Mouse (Mus musculus): Measurements from ENCODE around the gene Vmn2r84. TPM values are rescaled to one million over a fixed set of nuclear protein-coding genes. Genes with fewer than 3 reads are reported as not detected.

The Vmn2r84 gene
- not detected in 2 replicates for total RNA-seq (2023)

DNA sequence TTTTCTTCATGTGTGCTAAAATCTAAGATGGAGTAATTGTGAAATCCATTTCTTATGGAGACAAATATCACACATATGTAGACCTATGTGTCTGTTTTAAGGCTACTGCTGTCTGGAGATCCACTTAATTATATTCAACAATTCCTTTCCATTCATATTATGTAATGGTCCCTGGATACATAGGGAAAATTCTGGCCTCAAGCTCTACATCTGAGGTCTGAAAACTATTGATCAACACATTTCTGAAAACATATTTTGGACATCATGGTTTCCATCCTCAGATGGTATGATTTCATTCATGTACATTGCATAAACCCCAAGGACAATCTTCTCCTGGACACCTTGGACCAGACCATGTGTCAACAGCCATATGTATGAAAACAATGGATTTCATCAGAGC is at the start of gene Vmn2r84:
Gene Vmn2r84 (minus strand): TSS at position 101 of the 400 bp plus-strand sequence.

DNA sequence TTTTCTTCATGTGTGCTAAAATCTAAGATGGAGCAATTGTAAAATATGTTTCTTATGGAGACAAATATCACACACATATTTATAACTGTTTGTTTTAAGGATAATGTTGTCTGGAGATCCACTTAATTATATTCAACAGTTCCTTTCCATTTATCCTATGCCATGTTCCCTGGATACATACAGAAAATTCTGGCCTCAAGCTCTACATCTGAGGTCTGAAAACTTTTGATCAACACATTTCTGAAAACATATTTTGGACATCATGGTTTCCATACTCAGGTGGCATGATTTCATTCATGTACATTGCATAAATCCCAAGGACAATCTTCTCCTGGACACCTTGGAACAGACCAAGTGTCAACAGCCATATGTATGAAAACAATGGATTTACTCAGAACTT is 35.5 kb upstream of the Vmn2r84 start, which contains the start of gene Vmn2r85:
Gene Vmn2r85 (minus strand): TSS at position 101 of the 400 bp plus-strand sequence.

Other genes with a start within 250 kb of the Vmn2r84 start
- gene Olfr825, start 227.6 kb downstream of the Vmn2r84 start, total RNA-seq (2023), result not detected in 2 replicates
- gene Olfr826, start 210.1 kb downstream of the Vmn2r84 start, total RNA-seq (2023), result not detected in 2 replicates
- not detected in 2 replicates for gene Olfr827, start 179.9 kb downstream of the Vmn2r84 start, total RNA-seq (2023)
- not detected in 2 replicates for gene Neurod4, start 114.1 kb downstream of the Vmn2r84 start, total RNA-seq (2023)
- 1.5 and 1.6 TPM in 2 replicates for gene Tespa1, start 71.5 kb downstream of the Vmn2r84 start, total RNA-seq (2023)
- not detected in 2 replicates for gene Vmn2r85, start 35.4 kb upstream of the Vmn2r84 start, total RNA-seq (2023)
- gene Vmn2r86, start 61.7 kb upstream of the Vmn2r84 start, total RNA-seq (2023), result not detected in 2 replicates
- not detected in 2 replicates for gene Vmn2r87, start 103.1 kb upstream of the Vmn2r84 start, total RNA-seq (2023)

All from neutrophil, adult 65 days (primary cell).